Mouse (Mus musculus): ENCODE measurements around the gene Hoxb8. TPM values are rescaled to one million over a fixed set of nuclear protein-coding genes. Genes with fewer than 3 reads are reported as not detected.

The Hoxb8 gene
- polyA plus RNA-seq, 1 experiment from 2014 or later: 0.37 TPM

DNA sequence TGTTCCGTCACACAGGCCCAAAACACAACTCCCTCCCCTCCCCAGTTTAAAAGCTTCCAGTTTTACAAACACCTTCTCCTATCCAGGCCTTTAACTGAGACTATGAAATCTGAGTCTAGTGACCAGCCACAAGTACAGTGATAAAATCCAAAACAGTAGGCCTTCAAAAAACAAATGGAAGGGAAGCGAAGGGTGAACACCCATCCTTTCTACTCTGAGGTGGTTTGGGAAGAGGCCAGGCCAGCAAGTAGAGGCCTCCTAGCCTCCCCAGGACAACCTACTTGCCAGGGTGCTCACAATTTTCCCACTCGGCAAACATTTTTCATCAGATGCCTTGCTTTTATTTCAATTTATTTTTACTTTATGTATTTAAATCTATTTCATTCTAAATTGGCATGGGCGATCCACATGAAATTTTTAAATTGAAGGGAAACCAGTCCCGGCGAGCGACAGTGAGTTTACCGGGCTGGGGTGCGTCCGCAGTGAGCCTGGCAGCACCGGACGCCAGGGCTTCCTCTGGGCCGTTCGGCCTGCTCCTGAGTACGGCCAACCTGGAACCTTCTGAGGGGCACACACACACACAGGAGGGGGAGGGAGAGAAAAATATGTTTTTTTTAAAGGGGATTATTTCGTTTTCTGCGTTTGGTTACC is 9.1 kb downstream of the Hoxb8 start:
- Histone ChIP-seq H3K27ac (no peak overlapping the region), H3K4me3 (no peak overlapping the region), H3K9me3 (no peaks in the 10 kb centered on the region), H3K9ac (no peak overlapping the region), H3K27me3 (peaks cover 98% of the 10 kb centered on the region), H3K36me3 (no peaks in the 10 kb centered on the region), H3K4me1 (peaks cover 20% of the 10 kb centered on the region), H3K4me2 (no peak overlapping the region)
- no peak for ATAC-seq (ENCODE audit: insufficient number of reproducible peaks, low FRiP score, low TSS enrichment, low read depth)
- 25% methylated on average over 17 of the region's 17 CpGs for WGBS

DNA sequence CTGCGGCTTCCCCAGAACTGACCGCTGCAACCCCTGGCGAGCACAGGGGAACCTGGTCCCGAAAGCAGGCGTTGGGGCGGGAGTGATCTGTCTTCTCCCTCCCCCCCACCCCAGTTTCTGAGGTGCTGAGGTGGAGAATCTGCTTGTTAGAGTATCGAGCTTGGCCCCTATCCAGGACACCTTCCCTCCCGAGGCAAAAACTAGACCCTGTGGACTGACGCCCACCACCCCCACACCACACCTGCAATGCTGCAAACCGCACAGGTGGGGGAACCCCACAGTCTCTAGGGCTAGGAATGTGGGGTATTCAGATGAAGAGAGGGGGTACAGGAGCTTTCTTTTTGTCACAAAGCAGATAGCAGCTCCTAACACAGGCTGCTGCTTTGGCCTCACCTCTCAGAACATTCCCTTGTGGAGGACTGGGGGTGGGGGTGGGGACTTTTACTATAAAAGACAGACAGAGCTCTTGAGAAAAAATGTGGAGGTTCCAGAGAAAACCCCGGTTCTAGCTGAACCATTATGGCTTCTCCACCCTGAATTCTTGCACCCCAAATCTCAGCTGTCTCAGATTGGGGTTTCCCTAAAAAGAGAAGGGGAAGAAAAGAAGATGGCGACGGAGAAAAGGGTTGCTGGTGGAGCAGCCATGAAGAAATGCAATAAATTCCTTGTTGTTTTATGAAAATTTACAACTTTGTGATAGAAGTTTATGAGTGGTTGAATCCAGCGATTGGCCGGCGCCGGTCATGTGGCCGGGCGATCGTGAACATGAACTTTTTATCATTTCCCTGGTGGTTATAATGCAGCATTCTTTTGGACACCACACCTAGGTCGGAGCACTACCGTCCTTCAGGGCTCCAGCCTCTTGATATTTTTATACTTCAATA is 10.2 kb downstream of the Hoxb8 start, which contains the start of gene Hoxb6:
Hoxb6 (plus strand) TSS at position 796 of the 884 bp plus-strand sequence.
- H3K4me3 ChIP-seq: peak within 1 kb of the TSS; percentile 28
- 6% methylated on average over 22 of the region's 22 CpGs for WGBS

DNA sequence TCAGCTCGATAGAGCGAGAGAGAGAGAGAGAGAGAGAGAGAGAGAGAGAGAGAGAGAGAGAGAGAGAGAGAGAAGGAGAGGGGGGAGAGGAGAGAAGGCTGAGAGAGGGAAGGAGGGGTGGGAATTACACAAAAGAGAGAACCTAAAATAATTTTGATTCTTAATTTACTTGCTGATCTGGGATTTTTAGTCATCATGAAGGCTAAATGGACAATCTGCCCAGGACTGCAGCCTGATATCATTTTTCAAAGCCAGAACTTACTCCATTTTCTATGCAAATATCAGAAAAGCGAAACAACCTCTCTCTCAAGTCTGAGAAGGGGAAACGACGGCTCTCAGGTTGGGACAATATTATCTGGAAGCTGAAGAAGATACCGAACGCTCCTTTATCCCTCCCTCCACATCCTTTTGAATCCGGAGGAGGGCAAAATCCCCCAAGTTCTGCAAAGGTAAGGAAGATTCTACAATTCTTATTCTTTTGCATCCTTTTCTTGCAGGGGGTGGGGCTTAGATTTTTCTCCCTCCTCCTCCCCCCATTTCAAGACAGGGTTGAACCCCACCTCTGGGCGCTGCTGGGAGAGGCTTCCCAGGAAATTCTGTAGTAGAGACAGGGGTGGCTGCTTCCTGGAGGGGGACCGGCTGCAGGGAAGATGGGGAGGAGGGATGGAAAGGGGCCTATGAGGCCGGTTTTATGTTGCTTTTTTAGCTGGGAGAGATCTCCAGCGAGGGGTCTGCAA is 11.0 kb downstream of the Hoxb8 start:
- WGBS: 2% methylated on average over 12 of the region's 12 CpGs
- Histone ChIP-seq H3K9me3 (no peaks in the 10 kb centered on the region), H3K9ac (no peak overlapping the region), H3K36me3 (no peaks in the 10 kb centered on the region), H3K4me2 (no peak overlapping the region), H3K4me1 (peaks cover 14% of the 10 kb centered on the region; the same call in 1 of the 2 replicates), H3K4me3 (peak overlapping the region; percentile 28), H3K27me3 (peaks cover 98% of the 10 kb centered on the region), H3K27ac (no peak overlapping the region)
- ATAC-seq (ENCODE audit: insufficient number of reproducible peaks, low FRiP score, low TSS enrichment, low read depth): no peak

More for the DNA sequence above, 10.2 kb downstream of the Hoxb8 start, which contains the start of gene Hoxb6:
- Histone ChIP-seq H3K27me3 (peaks cover 98% of the 10 kb centered on the region), H3K9ac (no peak within 1 kb of the TSS), H3K4me1 (peaks cover 16% of the 10 kb centered on the region), H3K27ac (no peak within 1 kb of the TSS; the same call in 1 of the 2 replicates), H3K9me3 (no peaks in the 10 kb centered on the region), H3K36me3 (no peaks in the 10 kb centered on the region), H3K4me2 (peak within 1 kb of the TSS; percentile 4; the same call in 1 of the 2 replicates)
- no peak for ATAC-seq (ENCODE audit: insufficient number of reproducible peaks, low FRiP score, low TSS enrichment, low read depth)

DNA sequence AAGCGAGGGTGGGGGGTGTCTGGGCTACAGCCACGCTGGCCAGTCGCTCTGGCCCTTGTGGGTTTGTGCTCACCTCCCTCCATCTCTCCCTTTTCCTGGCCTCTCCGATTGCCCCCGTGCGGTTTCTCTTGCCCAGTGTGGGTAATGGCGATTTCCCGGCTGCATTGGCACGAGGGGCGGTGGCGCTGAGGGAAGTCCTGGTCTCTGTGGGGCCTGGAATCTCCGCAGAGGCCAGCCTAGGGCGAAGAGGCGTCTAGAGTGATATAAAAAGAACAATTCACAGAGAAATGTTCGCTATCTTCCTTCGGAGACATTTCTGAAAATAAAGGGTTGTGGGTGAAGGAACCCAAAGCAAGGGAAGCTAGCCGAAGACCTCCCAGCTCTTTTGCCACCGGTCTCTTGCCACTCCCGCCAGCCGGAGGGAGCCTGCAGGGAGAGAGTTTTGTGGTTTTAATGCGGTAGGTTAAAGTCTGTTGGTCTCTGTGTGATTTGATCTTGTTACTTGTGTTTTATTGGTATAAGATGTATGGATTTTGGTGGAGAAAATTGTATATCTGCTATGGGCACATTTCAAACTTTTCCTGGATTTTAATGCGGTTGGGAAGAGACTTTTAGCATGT is 11.7 kb downstream of the Hoxb8 start:
- peak overlapping the region; percentile 28 for H3K4me3 ChIP-seq
- H3K4me1 ChIP-seq: peaks cover 14% of the 10 kb centered on the region; the same call in 1 of the 2 replicates
- no peak overlapping the region for H3K27ac ChIP-seq
- WGBS: 4% methylated on average over 22 of the region's 22 CpGs
- ATAC-seq (ENCODE audit: insufficient number of reproducible peaks, low FRiP score, low TSS enrichment, low read depth): no peak
- H3K9me3 ChIP-seq: no peaks in the 10 kb centered on the region
- no peak overlapping the region for H3K4me2 ChIP-seq
- H3K36me3 ChIP-seq: no peaks in the 10 kb centered on the region
- peaks cover 98% of the 10 kb centered on the region for H3K27me3 ChIP-seq
- H3K9ac ChIP-seq: no peak overlapping the region

DNA sequence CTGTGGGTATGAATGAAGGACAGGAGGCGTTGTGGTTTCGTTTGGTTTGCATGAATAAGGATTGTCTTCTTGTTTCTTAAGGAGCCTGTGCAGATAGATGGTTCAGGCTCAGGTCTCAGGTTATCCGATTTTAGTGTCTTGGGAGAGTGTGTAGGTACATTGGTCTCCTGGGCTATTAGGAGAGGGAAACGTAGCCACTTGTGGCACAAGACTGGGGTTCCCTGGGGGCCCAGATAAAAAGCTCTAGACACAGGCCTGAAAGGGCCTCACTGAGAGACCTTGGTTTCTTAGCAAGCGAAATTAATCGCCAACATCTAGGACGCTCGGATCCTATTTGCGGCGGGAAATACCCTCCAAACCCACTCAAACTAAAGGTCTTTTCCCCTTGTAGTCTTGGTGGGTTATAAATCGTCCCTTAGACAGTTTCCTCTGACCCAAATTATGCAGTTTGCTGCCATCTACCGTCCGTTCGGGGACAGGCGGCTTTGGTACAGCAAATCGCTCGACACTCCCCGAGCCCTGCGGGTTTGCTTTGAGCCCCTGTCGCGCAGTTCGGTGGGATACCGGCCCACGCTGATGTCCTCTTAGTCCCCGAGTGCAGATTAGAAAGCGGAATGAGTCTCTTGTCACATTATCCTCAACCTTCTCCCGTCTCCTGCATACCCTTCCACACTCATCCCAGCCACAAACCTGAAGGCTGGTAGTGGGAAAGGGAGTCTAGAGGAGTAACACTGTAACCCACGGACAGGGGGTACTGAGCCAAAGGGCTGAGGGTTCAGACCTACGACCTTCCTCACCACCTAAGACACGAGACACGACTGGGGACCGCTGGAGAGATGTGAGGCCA is 12.8 kb downstream of the Hoxb8 start:
- Histone ChIP-seq H3K4me1 (peaks cover 21% of the 10 kb centered on the region), H3K4me3 (peak overlapping the region; percentile 18), H3K9me3 (no peaks in the 10 kb centered on the region), H3K9ac (no peak overlapping the region), H3K27ac (no peak overlapping the region), H3K36me3 (no peaks in the 10 kb centered on the region), H3K27me3 (peaks cover 99% of the 10 kb centered on the region), H3K4me2 (peak overlapping the region; percentile 31)
- under 1% methylated on average over 32 of the region's 32 CpGs for WGBS
- no peak for ATAC-seq (ENCODE audit: insufficient number of reproducible peaks, low FRiP score, low TSS enrichment, low read depth)

DNA sequence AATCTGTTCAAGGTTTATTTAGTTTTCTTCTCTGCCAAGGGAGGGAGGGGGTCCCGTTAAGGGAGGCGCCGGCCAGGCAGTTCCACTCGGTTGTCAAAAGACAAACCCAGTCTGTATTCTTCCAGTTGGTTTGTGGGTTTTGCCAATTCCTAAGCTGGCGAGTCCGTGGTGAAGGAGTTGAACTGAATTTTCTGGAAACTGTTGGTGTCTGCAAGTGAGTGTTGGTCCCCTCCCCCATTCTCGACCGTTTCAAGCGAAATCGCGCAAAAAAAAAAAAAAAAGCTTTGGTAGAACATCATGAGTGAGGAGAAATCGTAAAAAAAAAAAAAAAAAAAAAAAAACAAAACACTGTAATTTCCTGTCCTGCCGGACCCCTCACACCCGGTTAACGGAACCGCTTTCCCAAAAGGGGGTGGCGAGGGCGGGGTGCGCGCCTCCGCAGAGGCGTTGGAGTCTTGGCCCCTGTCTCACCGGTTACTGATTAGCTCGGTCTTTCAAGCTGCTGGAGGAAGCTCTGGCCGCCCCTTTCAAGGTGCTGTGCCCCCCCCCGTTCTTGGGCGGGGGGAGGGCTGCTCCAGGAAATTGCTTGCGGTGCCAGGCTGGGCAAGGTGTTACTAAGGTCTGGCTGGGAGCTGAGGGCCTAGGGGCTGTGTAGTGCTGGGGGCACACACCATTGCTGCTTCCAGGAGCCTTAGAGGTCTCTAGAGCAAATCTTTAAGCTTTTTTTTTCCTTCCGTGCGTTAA is 13.6 kb downstream of the Hoxb8 start:
- H3K9me3 ChIP-seq: no peaks in the 10 kb centered on the region
- no peak overlapping the region for H3K9ac ChIP-seq
- H3K4me2 ChIP-seq: peak overlapping the region; percentile 31; the same call in 1 of the 2 replicates
- ATAC-seq (ENCODE audit: insufficient number of reproducible peaks, low FRiP score, low TSS enrichment, low read depth): no peak
- peak overlapping the region; percentile 18; the same call in 1 of the 2 replicates for H3K4me3 ChIP-seq
- peaks cover 21% of the 10 kb centered on the region for H3K4me1 ChIP-seq
- H3K36me3 ChIP-seq: no peaks in the 10 kb centered on the region
- 1% methylated on average over 30 of the region's 30 CpGs for WGBS
- no peak overlapping the region for H3K27ac ChIP-seq
- peaks cover 99% of the 10 kb centered on the region for H3K27me3 ChIP-seq

DNA sequence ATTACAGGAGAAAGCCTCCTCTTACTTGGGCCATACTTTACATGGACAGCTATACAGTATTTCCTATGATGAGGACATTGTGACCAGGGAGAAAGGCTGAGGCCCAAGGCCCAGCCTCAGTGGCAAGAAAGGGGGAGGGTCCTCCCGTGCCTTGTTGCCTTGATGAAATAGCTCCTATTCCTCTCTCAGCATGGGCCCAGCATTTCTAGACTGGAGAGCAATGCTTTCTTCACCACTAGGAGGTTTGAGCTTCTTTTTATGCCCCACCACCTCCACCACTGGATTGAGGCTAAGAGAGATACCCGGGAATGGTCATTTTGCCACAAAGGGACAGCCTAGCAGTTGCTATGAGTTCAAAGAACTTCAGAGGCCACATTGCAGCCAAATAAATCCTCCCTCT is 15.3 kb downstream of the Hoxb8 start:
- Histone ChIP-seq H3K4me3 (no peak overlapping the region), H3K27me3 (peaks cover 100% of the 10 kb centered on the region), H3K4me1 (peaks cover 21% of the 10 kb centered on the region), H3K9ac (no peak overlapping the region), H3K27ac (no peak overlapping the region), H3K4me2 (no peak overlapping the region), H3K36me3 (no peaks in the 10 kb centered on the region), H3K9me3 (no peaks in the 10 kb centered on the region)
- ATAC-seq (ENCODE audit: insufficient number of reproducible peaks, low FRiP score, low TSS enrichment, low read depth): no peak
- 11% methylated on average over 2 of the region's 2 CpGs for WGBS

DNA sequence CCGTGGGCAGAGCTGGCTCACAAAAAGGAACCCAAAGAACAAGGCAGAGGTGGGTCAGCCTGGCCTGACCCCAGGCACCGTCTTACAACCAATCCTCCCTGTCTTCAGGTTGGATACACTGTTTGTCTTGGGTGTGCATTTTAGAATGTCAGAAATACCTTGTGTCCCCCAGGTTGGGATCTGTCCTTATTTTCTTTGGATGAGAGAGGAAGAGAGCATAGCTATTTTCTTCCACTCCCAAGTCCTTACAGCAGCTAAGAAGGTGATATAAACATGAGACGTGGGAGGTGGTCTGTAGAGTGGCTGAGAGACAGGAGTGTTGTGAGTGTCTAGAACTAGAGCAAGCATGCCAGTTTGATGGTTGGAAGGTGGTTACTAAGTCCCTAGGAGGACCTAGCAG is 15.7 kb downstream of the Hoxb8 start:
- H3K9ac ChIP-seq: no peak overlapping the region
- no peak for ATAC-seq (ENCODE audit: insufficient number of reproducible peaks, low FRiP score, low TSS enrichment, low read depth)
- H3K27me3 ChIP-seq: peaks cover 100% of the 10 kb centered on the region
- peaks cover 21% of the 10 kb centered on the region for H3K4me1 ChIP-seq
- 20% methylated on average over 3 of the region's 3 CpGs for WGBS
- no peak overlapping the region for H3K4me2 ChIP-seq
- H3K4me3 ChIP-seq: no peak overlapping the region
- no peaks in the 10 kb centered on the region for H3K9me3 ChIP-seq
- H3K27ac ChIP-seq: no peak overlapping the region
- no peaks in the 10 kb centered on the region for H3K36me3 ChIP-seq

DNA sequence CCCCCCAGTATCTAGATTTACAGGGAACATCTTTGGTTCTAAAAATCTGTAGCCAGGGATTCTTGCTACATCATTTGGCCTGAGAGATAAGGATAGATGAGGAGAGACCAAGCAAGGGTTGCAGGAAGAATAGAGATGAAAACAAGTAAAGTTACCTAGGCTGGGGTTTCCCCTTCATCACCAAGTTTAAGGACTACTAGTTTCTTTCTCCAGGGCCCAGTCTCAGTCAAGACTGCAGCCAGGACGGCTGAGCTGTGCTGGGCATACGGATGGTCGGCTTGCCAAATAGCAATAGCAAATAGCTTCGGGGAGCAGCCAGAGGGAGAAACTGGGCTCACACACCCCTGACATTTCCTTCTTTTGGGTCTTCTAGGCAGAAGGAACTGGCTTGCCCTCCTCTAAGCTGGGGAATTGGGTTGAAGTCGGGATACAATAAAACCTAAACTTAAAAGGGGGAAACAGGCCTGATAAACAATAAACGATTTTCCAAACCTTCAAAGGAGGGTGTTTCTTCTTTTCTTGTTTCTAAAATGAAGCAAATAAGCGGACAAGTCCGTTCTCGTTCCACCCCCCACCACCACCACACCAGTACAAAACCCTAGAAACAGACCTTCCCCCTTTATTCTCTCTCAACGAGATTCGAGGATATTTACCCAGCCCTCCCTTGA is 16.4 kb downstream of the Hoxb8 start:
- H3K4me1 ChIP-seq: peaks cover 24% of the 10 kb centered on the region
- WGBS: 10% methylated on average over 11 of the region's 11 CpGs

More for the DNA sequence above, 16.4 kb downstream of the Hoxb8 start:
- no peak overlapping the region for H3K27ac ChIP-seq
- no peak overlapping the region for H3K4me3 ChIP-seq
- H3K9me3 ChIP-seq: no peaks in the 10 kb centered on the region
- peaks cover 100% of the 10 kb centered on the region for H3K27me3 ChIP-seq
- H3K4me2 ChIP-seq: no peak overlapping the region
- no peak overlapping the region for H3K9ac ChIP-seq
- no peaks in the 10 kb centered on the region for H3K36me3 ChIP-seq
- no peak for ATAC-seq (ENCODE audit: insufficient number of reproducible peaks, low FRiP score, low TSS enrichment, low read depth)

Data from limb, embryonic 15.5 days (tissue).